Mouse (Mus musculus) limb, embryonic 11.5 days (tissue): ENCODE measurements around the gene Maco1. TPM values are rescaled to one million over a fixed set of nuclear protein-coding genes. Genes with fewer than 3 reads are reported as not detected.

Experiments used
- ATAC-seq: fragments of 200-750 bp; cut with Nextera tagmentation; 2 replicates; pipeline ENCODE4 v1.8.0; 2017; ENCODE audit warnings: low read depth; ENCODE audit not compliant: insufficient number of reproducible peaks, low FRiP score, low TSS enrichment
- DNase-seq: peaks from one replicate; pipeline ENCODE4 v3.0.0-alpha.2; 2015; ENCODE audit warnings: low spot score
- H3K27ac ChIP-seq: fragments of 300-500 bp; sonication (generic); replicated peaks from 2 replicates; pipeline ENCODE4 v1.5.1; 2014; ENCODE audit warnings: low read depth, mild to moderate bottlenecking, low read length
- H3K27me3 ChIP-seq: fragments of 300-500 bp; sonication (generic); 2 replicates; pipeline ENCODE4 v1.6.1; 2014; ENCODE audit warnings: mild to moderate bottlenecking, low read length, mixed read lengths; ENCODE audit not compliant: control insufficient read depth, insufficient read depth
- H3K36me3 ChIP-seq: fragments of 300-500 bp; sonication (generic); 2 replicates; pipeline ENCODE4 v1.6.1; 2014; ENCODE audit warnings: mild to moderate bottlenecking, low read length, moderate library complexity, mixed read lengths; ENCODE audit not compliant: control insufficient read depth, insufficient read depth
- H3K4me1 ChIP-seq: fragments of 300-500 bp; sonication (generic); 2 replicates; pipeline ENCODE4 v1.6.1; 2014; ENCODE audit warnings: low read length, mixed read lengths; ENCODE audit not compliant: control insufficient read depth, insufficient read depth
- H3K4me2 ChIP-seq: fragments of 300-500 bp; sonication (generic); 2 replicates; pipeline ENCODE4 v1.6.1; 2014; ENCODE audit warnings: low read depth, mild to moderate bottlenecking, moderate library complexity; ENCODE audit not compliant: severe bottlenecking
- H3K4me3 ChIP-seq: fragments of 300-500 bp; sonication (generic); 2 replicates; pipeline ENCODE4 v1.5.1; 2014; ENCODE audit warnings: low read depth, low read length
- H3K9ac ChIP-seq: fragments of 300-500 bp; sonication (generic); 2 replicates; pipeline ENCODE4 v1.6.1; 2014; ENCODE audit warnings: mild to moderate bottlenecking, low read length
- H3K9me3 ChIP-seq: fragments of 300-500 bp; sonication (generic); 2 replicates; pipeline ENCODE4 v1.6.1; 2016; ENCODE audit warnings: low read length; ENCODE audit not compliant: control insufficient read depth
- WGBS: fragments of 180-500 bp; shearing (Covaris S2); extraction: QIAGEN DNeasy Blood & Tissue Kit; methylation state at CpG from one replicate; pipeline ENCODE4 v1.1.7; 2014; 5-methylcytosine and 5-hydroxymethylcytosine counted together
- polyA plus RNA-seq: library from polyadenylated mRNA; unstranded; fragments of >200 nt; fragmentation: Nextera tagmentation; extraction: Ambion mirVana; gene quantifications from 2 replicates; pipeline ENCODE4 v1.2.1, GENCODE M21; 2014

Gene Maco1
- polyA plus RNA-seq, 1 experiment from 2014 or later = 45.4 TPM

DNA sequence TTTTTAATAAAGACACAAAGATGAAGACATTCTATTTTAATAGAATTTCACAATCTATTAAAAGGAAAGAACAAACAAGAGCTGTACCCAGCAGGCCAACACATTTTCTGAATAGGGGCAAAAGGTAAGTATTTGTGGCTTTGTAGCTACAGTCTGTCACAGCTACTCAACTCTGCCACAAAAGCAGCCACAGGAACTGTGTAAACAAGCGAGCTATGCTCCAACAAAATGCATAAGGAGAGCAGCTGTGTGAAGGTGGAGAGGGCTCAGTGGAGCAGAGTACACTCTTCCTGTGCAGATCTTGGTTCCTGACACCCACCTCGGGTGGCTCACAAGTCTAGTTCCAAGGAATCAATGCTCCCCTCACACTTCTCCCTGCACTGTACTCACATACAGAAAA, 29.6 kb downstream of the Maco1 start:
- Histone ChIP-seq H3K9ac (no peak overlapping the region), H3K4me3 (no peak overlapping the region), H3K4me1 (no peaks in the 10 kb centered on the region), H3K9me3 (no peaks in the 10 kb centered on the region), H3K27me3 (no peaks in the 10 kb centered on the region), H3K4me2 (no peak overlapping the region), H3K36me3 (peaks cover 7% of the 10 kb centered on the region; the same call in 1 of the 2 replicates), H3K27ac (no peak overlapping the region)
- DNase-seq (no peak), ATAC-seq (no peak)
- WGBS = 88% methylated on average over 2 of the region's 2 CpGs

- Histone ChIP-seq H3K27me3 (no peaks in the 10 kb centered on the region), H3K9ac (no peak overlapping the region), H3K4me3 (no peak overlapping the region), H3K36me3 (0 out of 2 replicates have a peak, but pooled peaks cover 6% of the 10 kb centered on the region), H3K4me2 (no peak overlapping the region), H3K9me3 (no peaks in the 10 kb centered on the region), H3K4me1 (no peaks in the 10 kb centered on the region), H3K27ac (no peak overlapping the region)
- ATAC-seq = no peak
- WGBS = 82% methylated on average over 1 of the region's 1 CpGs
- no peak for DNase-seq
These were observed 32.1 kb downstream of the Maco1 start for GRCm38 (mm10) chr4:134821061-134821460.

DNA sequence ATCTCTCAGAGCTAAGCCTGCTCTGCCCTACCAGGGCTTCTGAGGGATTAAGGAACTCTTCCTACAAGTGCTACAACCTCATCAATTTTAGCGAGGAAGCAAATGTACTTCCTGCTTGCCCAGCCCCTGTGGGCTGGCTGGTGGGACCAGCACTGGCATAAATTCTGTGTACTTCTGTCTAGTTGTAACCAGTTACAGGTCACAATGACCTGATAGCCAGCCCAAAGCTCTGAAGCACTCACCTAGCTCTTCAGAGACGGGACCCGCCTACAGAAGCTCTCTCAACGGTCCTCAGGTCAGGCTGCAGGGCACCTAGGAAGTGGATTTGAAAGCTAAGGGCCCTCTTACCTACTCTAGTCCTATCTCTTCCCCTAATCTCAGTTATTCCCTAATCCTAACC, 35.4 kb downstream of the Maco1 start:
- no peaks in the 10 kb centered on the region for H3K27me3 ChIP-seq
- WGBS = 89% methylated on average over 4 of the region's 4 CpGs
- ATAC-seq (no peak), DNase-seq (no peak)
- H3K27ac ChIP-seq = no peak overlapping the region
- no peak overlapping the region for H3K9ac ChIP-seq
- no peaks in the 10 kb centered on the region for H3K4me1 ChIP-seq
- no peaks in the 10 kb centered on the region for H3K9me3 ChIP-seq
- no peak overlapping the region for H3K4me3 ChIP-seq
- H3K4me2 ChIP-seq = no peak overlapping the region
- peaks cover 6% of the 10 kb centered on the region; the same call in 1 of the 2 replicates for H3K36me3 ChIP-seq

DNA sequence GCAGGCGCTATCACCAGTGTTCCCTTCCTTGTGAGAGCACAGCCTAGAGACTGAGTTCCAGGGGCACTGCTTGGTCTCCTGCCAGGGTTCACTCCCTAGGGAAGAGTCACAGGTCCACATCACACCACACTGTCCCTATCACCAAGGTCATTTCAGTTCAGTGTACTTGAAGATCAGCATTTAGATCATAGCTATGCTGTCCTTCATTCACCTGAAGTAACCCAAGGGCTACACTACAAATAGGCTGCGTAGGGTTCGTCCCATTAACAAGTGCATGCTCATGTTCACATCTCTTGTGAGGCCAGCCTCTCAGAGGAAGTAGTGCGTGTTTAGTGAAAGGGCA, 38.9 kb downstream of the Maco1 start:
- ATAC-seq = no peak
- Histone ChIP-seq H3K9me3 (no peaks in the 10 kb centered on the region), H3K9ac (no peak overlapping the region), H3K27ac (no peak overlapping the region), H3K4me2 (no peak overlapping the region), H3K4me3 (no peak overlapping the region), H3K36me3 (peaks cover 19% of the 10 kb centered on the region), H3K27me3 (no peaks in the 10 kb centered on the region), H3K4me1 (no peaks in the 10 kb centered on the region)
- WGBS = 94% methylated on average over 4 of the region's 4 CpGs
- DNase-seq = no peak

GRCm38 (mm10) chr4:134813406-134814228, 39.5 kb downstream of the Maco1 start:
- ATAC-seq (no peak), DNase-seq (no peak)
- Histone ChIP-seq H3K27ac (no peak overlapping the region), H3K4me3 (no peak overlapping the region), H3K36me3 (peaks cover 19% of the 10 kb centered on the region), H3K9ac (no peak overlapping the region), H3K4me1 (no peaks in the 10 kb centered on the region), H3K4me2 (no peak overlapping the region), H3K9me3 (no peaks in the 10 kb centered on the region), H3K27me3 (no peaks in the 10 kb centered on the region)
- 89% methylated on average over 17 of the region's 17 CpGs for WGBS

- Histone ChIP-seq H3K27ac (no peak overlapping the region), H3K9me3 (no peaks in the 10 kb centered on the region), H3K4me1 (no peaks in the 10 kb centered on the region), H3K4me3 (no peak overlapping the region), H3K4me2 (no peak overlapping the region), H3K36me3 (peaks cover 33% of the 10 kb centered on the region), H3K27me3 (no peaks in the 10 kb centered on the region), H3K9ac (no peak overlapping the region)
- DNase-seq (no peak), ATAC-seq (no peak)
- 92% methylated on average over 5 of the region's 5 CpGs for WGBS
These were observed 48.4 kb downstream of the Maco1 start for GRCm38 (mm10) chr4:134804765-134805164.

DNA sequence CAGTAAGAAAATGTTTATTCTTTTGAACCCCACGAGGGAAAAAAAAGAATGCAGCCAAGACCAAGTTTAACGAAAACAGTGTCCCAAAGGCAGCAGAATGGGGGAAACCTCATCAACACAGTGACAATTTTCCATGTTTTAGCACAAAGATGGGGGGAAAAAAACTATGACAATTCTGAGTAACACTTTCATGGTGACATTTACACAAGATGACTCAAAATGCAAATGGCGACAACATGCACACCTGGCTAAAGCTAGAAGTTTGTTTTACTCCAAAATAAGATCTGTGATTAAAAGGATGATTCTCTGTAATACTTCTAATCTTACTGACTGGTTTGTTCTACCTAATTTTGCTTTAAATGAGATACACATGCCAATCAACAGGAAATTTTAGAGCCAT, 50.4 kb downstream of the Maco1 start:
- no peak for DNase-seq
- Histone ChIP-seq H3K4me1 (no peaks in the 10 kb centered on the region), H3K36me3 (peaks cover 30% of the 10 kb centered on the region), H3K27me3 (no peaks in the 10 kb centered on the region), H3K9ac (no peak overlapping the region), H3K4me2 (no peak overlapping the region), H3K9me3 (no peaks in the 10 kb centered on the region), H3K27ac (no peak overlapping the region), H3K4me3 (no peak overlapping the region)
- no peak for ATAC-seq
- WGBS = 93% methylated on average over 3 of the region's 3 CpGs

DNA sequence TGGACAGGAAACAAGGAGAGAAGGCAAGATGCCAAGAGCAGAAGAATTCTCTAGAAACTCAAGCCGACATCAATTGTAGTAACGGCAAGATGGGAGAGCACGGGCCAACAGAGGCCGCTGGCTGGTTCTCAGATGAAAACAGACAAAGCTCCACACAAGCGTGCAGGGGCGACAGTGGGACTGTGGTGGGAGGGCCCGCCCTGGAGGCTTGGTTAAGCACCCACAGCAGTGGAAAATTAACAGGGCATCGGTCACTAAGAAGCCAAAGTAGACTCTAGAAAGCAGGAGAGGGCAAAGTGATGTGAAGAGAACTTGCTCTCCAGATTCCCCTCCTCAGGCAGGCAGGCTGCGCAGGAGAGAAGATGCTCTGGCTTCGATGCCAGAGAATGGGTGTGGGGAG, 51.0 kb downstream of the Maco1 start:
- DNase-seq = no peak
- Histone ChIP-seq H3K36me3 (peaks cover 30% of the 10 kb centered on the region), H3K27ac (no peak overlapping the region), H3K4me3 (no peak overlapping the region), H3K27me3 (no peaks in the 10 kb centered on the region), H3K9ac (0 out of 2 replicates have a peak overlapping the region, but pooled peaks have one; percentile 17), H3K4me1 (no peaks in the 10 kb centered on the region), H3K4me2 (0 out of 2 replicates have a peak overlapping the region, but pooled peaks have one; percentile 0), H3K9me3 (no peaks in the 10 kb centered on the region)
- ATAC-seq = no peak
- 91% methylated on average over 10 of the region's 10 CpGs for WGBS

GRCm38 (mm10) chr4:134800693-134801092, 52.5 kb downstream of the Maco1 start:
- Histone ChIP-seq H3K36me3 (peaks cover 23% of the 10 kb centered on the region), H3K4me1 (no peaks in the 10 kb centered on the region)

More at GRCm38 (mm10) chr4:134800693-134801092, 52.5 kb downstream of the Maco1 start:
- 76% methylated on average over 10 of the region's 10 CpGs for WGBS
- Histone ChIP-seq H3K9ac (no peak overlapping the region), H3K27ac (no peak overlapping the region), H3K4me3 (no peak overlapping the region), H3K9me3 (no peaks in the 10 kb centered on the region), H3K4me2 (no peak overlapping the region), H3K27me3 (no peaks in the 10 kb centered on the region)
- no peak for ATAC-seq
- DNase-seq = no peak
